Mouse (Mus musculus) forebrain, embryonic 15.5 days (tissue): ENCODE measurements at regions not wholly inside any gene's neighbourhood (a gene's known extent, or its start where the extent isn't known, plus 50 kb on each side); places are given as distances from the start of the nearest gene placed in this dataset.

ENCODE experiments used
- ATAC-seq: fragments of 200-750 bp; cut with Nextera tagmentation; replicated peaks from 2 replicates; pipeline ENCODE4 v1.8.0; 2017; ENCODE audit warnings: mild to moderate bottlenecking, moderate TSS enrichment, moderate library complexity
- H3K27ac ChIP-seq: fragments of 300-500 bp; sonication (generic); replicated peaks from 2 replicates; pipeline ENCODE4 v1.5.1; 2015; ENCODE audit warnings: mild to moderate bottlenecking, inconsistent platforms
- H3K27me3 ChIP-seq: fragments of 300-500 bp; sonication (generic); 2 replicates; pipeline ENCODE4 v1.6.1; 2015; ENCODE audit warnings: inconsistent platforms
- H3K36me3 ChIP-seq: fragments of 300-500 bp; sonication (generic); 2 replicates; pipeline ENCODE4 v1.6.1; 2015; ENCODE audit warnings: mild to moderate bottlenecking, inconsistent platforms
- H3K4me1 ChIP-seq: fragments of 300-500 bp; sonication (generic); 2 replicates; pipeline ENCODE4 v1.6.1; 2015; ENCODE audit warnings: inconsistent platforms
- H3K4me2 ChIP-seq: fragments of 300-500 bp; sonication (generic); replicated peaks from 2 replicates; pipeline ENCODE4 v1.6.1; 2015; ENCODE audit warnings: mild to moderate bottlenecking, inconsistent platforms
- H3K4me3 ChIP-seq: fragments of 300-500 bp; sonication (generic); 2 replicates; pipeline ENCODE4 v1.5.1; 2015; ENCODE audit warnings: mild to moderate bottlenecking, inconsistent platforms
- H3K9ac ChIP-seq: fragments of 300-500 bp; sonication (generic); replicated peaks from 2 replicates; pipeline ENCODE4 v1.6.1; 2015; ENCODE audit warnings: mild to moderate bottlenecking, inconsistent platforms
- H3K9me3 ChIP-seq: fragments of 300-500 bp; sonication (generic); 2 replicates; pipeline ENCODE4 v1.6.1; 2016; ENCODE audit warnings: inconsistent platforms
- WGBS: fragments of 180-500 bp; shearing (Covaris S2); methylation state at CpG from one replicate; pipeline ENCODE4 v1.1.7; 2015; ENCODE audit warnings: mixed read lengths; 5-methylcytosine and 5-hydroxymethylcytosine counted together

DNA sequence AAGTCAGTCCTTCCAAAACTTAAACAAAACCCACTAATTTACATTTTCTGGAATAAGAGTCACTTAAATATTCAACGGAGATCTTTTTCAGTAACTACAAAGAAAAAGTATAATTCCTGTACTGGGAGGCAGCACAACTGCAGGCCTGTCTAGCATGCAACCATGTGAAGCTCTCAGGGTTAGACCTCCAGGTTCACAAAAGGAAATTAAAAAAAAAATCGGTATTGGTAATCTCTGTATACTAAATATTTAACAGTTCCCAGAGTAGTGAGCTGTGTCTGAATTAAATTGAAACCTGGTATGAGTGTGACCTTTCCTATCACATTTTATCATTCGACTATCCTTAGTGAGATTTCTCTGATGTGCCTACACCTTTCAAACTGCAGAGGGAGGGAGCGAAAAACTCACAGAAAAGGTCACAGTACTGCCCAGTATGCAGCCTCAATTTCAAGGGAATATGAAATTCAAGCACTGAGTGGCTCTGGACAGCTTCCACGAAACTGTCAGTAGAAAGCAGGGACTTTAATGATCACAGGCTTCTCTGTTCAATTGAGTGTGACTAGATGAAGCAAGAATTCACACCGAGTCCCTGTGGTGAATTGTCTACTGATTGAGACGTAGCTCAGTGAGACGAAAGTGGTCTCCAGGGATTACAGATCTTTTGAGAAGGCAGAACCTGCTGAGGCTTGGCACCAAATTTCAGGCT, 197.9 kb upstream of the Spock3 start:
- no peaks in the 10 kb centered on the region for H3K27me3 ChIP-seq
- no peaks in the 10 kb centered on the region for H3K9me3 ChIP-seq
- no peak overlapping the region for H3K27ac ChIP-seq
- 54% methylated on average over 8 of the region's 8 CpGs for WGBS
- H3K9ac ChIP-seq = no peak overlapping the region
- peaks cover 4% of the 10 kb centered on the region; the same call in 1 of the 2 replicates for H3K4me1 ChIP-seq
- no peak overlapping the region for H3K4me2 ChIP-seq
- peak; percentile 84 for ATAC-seq
- no peak overlapping the region for H3K4me3 ChIP-seq
- no peaks in the 10 kb centered on the region for H3K36me3 ChIP-seq

DNA sequence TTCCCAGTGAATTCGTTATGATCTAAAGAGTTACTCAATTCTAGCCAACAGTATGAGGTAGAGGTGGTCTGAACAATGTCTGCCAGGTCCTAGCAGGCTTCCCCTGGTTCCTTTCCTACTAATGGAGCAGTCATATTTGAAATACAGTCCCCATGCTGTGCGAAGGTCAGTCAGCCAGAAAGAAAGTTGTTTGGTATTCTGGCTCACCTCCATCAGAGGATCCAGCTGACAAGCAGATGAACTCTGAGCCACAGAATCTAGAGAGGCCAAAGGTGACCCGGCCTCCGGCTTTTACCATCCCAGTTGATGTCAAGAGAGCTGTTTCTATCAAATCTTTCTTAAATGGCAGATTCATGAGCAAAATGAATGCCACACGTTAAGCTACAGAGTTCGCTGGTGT, 177.0 kb upstream of the Spock3 start:
- ATAC-seq = no peak
- Histone ChIP-seq H3K4me2 (no peak overlapping the region), H3K36me3 (no peaks in the 10 kb centered on the region), H3K9ac (no peak overlapping the region), H3K27ac (no peak overlapping the region), H3K4me3 (no peak overlapping the region), H3K27me3 (no peaks in the 10 kb centered on the region), H3K9me3 (no peaks in the 10 kb centered on the region), H3K4me1 (no peaks in the 10 kb centered on the region)
- 86% methylated on average over 6 of the region's 6 CpGs for WGBS

DNA sequence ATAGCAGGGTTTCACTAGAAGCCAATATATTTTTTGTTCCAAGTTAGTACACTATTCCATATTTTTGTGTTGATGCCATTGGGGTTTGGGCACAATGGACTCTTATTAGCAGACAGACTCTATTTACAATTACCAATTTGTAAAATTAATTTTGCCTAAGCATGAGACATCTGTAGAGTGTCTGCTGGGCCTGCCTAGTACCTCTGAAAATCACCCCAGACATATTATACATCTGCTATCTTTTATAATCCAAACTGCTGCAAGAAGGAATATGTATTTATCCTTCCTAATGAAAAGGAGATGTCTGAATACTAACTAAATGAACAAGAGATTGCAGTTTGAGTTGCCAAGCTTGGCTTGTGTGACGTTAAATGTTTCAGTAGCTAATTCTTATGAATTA, 146.3 kb upstream of the Spock3 start:
- H3K4me3 ChIP-seq = no peak overlapping the region
- H3K4me1 ChIP-seq = no peaks in the 10 kb centered on the region
- H3K27ac ChIP-seq = no peak overlapping the region
- 79% methylated on average over 1 of the region's 1 CpGs for WGBS
- no peaks in the 10 kb centered on the region for H3K9me3 ChIP-seq
- H3K9ac ChIP-seq = no peak overlapping the region
- H3K36me3 ChIP-seq = no peaks in the 10 kb centered on the region
- peak; percentile 51; the same call in 1 of the 2 replicates for ATAC-seq
- no peak overlapping the region for H3K4me2 ChIP-seq
- H3K27me3 ChIP-seq = no peaks in the 10 kb centered on the region
